Mouse (Mus musculus): ENCODE data around the gene Dab1.

Dab1 gene

DNA sequence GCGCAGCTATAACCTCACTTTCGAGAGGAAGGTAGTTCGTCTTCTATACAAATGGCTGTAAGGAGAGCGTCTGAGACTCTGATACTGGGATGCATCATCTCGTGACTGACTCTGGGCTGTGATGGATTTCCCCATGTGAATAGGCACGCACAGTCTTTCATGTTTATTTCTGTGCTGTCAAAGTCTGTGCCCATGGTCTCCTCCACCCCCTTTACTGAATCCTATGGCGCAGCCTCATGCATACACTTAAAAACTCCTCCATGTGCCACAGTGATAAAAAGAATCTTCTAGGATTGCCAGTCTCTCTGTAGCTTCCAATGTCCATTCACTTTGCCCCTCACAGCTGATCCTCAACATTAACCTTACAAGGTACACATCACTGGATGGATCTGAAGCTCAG is 1009.5 kb downstream of the Dab1 start:
- DNase-seq = no peak

- DNase-seq = no peak
These were observed 1017.9 kb downstream of the Dab1 start for GRCm38 (mm10) chr4:104637016-104637415.

GRCm38 (mm10) chr4:104640617-104641016 is 1021.5 kb downstream of the Dab1 start:
- DNase-seq = peak; percentile 58

DNA sequence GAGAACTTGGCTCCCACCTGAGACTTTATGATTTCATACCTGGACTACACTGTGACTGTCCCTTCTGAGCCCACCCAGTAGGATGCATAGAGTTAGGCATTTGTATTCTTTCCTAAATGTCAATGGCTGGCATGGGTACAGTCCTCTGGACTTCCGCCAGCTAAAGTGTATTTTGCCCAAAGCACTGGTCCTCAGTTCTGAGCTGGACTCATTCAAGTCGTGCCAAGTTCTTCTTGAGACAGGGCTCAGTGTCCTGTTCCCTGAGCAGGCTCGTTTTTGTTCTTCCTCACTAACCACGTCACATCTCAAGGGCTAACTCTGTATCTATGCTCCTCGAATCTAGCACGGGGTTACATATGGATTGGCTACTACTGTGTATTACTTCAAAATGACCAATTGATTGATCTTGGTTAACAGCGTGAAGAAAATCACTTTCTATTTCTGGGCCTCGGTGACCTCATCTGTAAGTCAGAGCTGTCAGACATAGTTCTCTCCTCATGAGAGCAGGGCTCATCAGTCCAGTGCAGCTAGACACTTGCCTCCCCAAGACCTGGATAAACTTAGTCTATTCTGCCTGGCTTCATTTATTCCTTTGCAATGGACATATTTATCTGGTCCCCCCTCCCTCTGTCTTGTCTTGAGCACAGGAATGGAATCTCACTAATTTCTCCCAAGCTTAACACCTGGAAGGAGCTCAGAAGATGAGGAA is 1023.8 kb downstream of the Dab1 start:
- no peak for DNase-seq

GRCm38 (mm10) chr4:104643534-104644356 is 1024.6 kb downstream of the Dab1 start:
- peak; percentile 10 for DNase-seq

DNA sequence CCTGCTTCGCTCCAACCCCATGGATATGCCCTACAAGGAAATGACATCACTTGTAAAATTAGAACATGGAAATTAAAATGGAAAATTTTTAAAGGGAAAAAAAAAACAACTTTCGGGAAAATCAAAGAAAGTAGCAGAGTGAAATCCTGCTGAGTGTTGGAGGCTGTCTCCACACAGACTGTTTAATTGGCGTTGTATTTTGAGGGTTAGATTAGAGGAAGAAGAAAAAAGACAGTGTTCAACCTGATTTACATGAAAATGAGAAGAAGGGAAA is 1025.1 kb downstream of the Dab1 start:
- no peak for DNase-seq

- peak; percentile 19 for DNase-seq
These were observed 1025.7 kb downstream of the Dab1 start for GRCm38 (mm10) chr4:104644862-104645261.

- DNase-seq = no peak
These were observed 1032.6 kb downstream of the Dab1 start for GRCm38 (mm10) chr4:104651761-104652160.

DNA sequence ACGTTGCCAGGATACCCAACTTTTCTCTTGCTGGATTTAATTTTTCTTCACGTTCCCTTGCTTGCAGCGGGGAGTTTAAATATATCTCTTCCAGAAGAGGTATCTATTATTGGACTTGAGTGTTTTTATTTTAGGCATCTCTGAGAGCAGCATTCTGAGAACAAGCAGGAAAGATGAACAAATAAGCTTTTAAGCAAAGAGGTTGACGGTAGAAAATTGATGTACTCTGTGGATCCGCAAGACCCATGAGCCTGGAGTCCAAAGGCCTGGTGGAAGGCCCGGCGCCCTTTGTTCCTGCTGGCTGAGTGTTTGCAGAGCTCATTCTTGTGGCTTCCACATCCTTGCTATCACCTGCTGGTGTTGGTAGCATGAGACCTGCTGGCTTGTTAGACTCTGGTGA is 1037.6 kb downstream of the Dab1 start:
- no peak for DNase-seq

DNA sequence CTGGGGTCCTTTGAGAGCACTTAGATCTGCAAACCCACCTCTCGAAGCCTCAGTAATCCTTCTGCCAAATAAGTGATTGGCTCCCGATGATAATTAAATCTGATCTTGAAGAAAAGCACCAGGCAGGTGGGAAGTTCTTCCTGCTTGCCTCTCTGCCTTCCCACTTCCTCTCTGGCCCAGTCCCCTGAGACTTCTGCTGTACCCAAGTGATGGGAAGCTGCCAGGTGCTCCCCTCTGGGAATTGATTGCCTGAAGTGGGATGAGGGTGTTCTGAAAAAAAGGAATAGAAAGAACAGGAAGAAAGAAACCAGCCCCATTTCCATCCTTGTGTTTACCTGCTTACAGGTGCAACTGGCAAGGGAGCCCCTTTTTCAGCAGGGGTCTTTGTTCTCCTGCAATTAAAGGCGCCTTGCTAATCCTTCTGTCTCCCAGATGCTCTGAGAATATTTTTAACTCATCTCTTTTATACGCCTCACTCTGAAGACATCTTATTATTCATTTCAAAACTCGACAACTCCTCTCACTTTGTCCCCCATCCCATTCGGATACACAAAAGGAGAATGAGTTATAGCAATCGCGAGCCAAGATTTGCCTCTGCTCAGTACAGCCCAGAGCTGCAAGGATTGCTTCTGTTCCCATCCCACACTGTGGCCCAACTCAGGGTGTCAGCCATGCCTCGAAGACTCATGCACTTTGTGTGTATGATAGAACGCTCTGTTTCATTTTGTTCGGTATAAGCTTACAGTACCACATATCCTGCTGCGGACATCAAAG is 1043.9 kb downstream of the Dab1 start:
- DNase-seq = no peak

DNA sequence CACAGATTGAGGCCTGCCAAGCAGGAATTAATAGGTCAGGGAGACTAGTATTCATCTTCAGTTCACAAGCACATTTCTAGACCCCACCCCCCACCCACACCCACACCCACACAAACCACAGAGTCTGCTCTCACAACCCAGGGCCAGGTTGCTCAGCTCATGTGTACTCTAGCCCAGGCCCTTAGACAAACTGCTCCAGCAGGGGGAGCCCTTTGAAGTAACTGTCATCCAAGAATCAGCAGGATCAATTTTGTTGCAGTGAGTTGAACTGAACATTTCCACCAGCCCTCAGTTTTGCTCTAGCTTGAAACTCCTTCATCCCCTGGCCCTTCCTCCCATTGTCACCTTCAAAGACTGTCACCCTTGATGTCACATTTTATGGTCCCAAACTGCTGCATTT is 1046.4 kb downstream of the Dab1 start:
- peak; percentile 70 for DNase-seq

DNA sequence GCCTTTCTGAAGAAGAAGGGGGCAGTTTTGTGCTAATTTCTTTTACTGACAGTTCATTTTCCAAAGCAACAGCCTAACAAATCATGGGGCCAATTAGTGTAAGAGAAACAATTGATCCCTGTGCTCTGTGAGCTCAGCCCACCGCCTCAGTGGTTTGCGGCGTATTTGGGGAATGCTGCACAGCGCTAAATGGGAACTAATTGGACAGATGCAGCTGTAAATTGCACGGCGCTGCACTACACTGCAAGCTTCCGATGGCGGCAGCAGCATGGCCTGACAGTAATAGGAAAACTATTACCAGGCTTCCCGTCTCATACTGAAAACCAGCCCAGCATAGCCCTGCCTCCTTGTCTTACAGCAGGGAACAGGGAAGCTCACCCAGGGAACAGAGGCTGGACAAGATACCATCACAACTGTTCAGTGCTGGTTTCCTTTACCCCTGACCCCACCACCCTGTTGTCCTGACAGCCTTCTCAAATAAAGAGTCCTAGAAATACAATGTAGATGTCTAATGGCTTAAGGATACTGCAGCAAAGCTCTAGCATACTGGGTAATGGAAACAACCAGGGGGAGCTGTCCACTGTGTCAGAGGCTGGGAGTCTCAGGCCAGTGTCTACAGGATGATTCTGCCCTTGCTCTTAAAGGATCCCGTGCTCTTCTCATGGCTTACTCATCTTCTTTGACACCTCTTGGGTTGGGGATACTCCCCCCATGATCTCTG is 1047.8 kb downstream of the Dab1 start:
- DNase-seq = peak; percentile 77

GRCm38 (mm10) chr4:104668061-104668460 is 1048.9 kb downstream of the Dab1 start:
- no peak for DNase-seq

DNA sequence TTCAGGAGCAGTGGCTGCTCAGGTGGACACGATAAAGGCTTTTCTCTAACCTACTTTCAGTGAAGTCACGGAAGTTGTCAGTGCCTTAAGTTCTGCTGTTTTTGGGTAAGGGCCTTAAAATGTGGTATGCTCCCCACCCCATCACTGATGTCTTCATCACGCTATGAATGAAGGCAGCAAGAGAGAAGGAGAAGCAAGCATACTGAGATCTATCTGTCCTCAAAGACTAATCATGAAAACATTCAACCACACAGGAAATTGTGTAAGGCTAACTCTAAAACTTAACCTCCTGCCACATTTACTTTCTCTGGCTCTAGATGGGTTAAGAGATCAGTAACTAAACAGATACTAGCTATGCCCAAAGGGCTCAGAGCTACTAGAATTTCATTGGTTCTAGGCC is 1050.2 kb downstream of the Dab1 start:
- no peak for DNase-seq

- no peak for DNase-seq
These were observed 1051.6 kb downstream of the Dab1 start for GRCm38 (mm10) chr4:104670741-104671140.

DNA sequence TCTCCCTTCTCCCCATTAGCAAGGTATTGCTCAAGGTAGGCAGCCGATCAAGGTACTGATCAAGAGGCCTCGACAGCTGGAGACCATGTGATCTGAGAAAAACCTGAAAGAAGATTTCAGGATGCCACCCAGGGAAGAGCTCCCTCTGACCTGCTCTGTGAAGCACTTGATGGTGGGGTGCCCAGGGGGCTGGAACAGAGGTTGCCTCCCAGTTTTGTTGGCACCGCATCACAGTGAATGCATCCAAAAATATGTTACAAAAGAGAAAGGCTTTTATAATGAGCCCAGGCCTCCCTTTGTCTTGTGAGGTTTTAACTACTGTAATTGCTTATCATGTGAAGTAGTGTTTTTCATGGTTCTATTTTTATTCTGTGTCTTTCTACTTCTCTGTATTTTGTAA is 1054.2 kb downstream of the Dab1 start:
- DNase-seq = no peak

- DNase-seq = no peak
These were observed 1055.5 kb downstream of the Dab1 start for GRCm38 (mm10) chr4:104674706-104675105.

DNA sequence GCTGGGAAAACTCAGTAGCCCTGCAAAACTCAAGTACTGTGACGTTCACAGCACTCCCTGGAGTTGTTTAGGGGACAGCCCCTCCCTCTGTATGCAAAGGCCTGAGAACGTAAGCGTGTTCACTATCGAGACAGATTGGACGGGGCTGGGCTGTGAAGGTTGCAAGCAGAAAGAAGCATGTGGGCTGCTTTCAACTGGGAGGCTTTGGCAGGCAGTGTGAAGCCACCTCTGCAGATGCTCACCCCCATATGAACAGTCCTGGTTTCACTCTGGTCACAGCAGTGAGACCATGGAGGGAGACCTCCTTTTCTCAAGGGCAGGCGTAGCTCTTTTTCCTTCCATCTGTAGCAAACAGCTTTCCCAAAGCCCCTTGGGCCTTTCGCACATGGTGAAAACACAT is 1059.1 kb downstream of the Dab1 start:
- no peak for DNase-seq

GRCm38 (mm10) chr4:104680475-104680874 is 1061.3 kb downstream of the Dab1 start:
- no peak for DNase-seq

GRCm38 (mm10) chr4:104686137-104686809 is 1067.1 kb downstream of the Dab1 start:
- peak; percentile 44 for DNase-seq

DNA sequence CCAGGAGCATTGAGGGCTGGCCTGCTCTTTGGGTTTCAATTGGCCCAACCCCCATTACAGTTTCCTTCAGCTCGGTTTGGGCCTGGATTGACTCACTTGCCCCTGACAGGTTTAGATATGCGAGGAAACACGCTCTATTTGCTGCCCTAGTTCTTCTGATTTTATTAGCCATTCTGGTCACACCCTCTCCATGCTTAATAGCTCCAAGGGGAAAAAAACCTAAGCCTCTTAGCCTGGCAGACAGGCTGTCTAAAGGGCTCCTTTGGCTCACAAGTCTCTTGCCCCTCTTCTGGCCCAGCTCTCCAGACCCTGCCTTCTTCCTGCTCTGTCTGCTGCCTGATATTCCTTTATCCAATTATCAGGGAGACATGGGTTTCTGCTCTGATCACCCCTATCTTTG is 1069.9 kb downstream of the Dab1 start:
- peak; percentile 64 for DNase-seq

GRCm38 (mm10) chr4:104691026-104691425 is 1071.9 kb downstream of the Dab1 start:
- no peak for DNase-seq

GRCm38 (mm10) chr4:104694188-104694587 is 1075.0 kb downstream of the Dab1 start:
- DNase-seq = no peak
